Mouse (Mus musculus): Measurements from ENCODE around the gene Adgrb2. TPM values are rescaled to one million over a fixed set of nuclear protein-coding genes. Genes with fewer than 3 reads are reported as not detected.

Adgrb2 gene
- polyA plus RNA-seq (2014; fragmentation: Nextera tagmentation; extraction: Ambion mirVana) = 1.1 and 1.3 TPM in 2 replicates

- DNase-seq (ENCODE audit: low spot score) = no peak
- Histone ChIP-seq H3K27ac (ENCODE audit: low read depth, low read length) (no peak within 1 kb of the TSS), H3K4me3 (ENCODE audit: low read depth, low read length) (peak within 1 kb of the TSS; percentile 51), H3K9me3 (ENCODE audit: control insufficient read depth, low read length) (no peaks in the 10 kb centered on the region), H3K4me2 (peak within 1 kb of the TSS; percentile 79), H3K36me3 (ENCODE audit: control insufficient read depth, insufficient read depth, low read length) (no peaks in the 10 kb centered on the region), H3K9ac (ENCODE audit: low read depth, low read length) (no peak within 1 kb of the TSS), H3K27me3 (replicated peaks; ENCODE audit: control insufficient read depth, insufficient read depth, low read length) (peaks cover 95% of the 10 kb centered on the region), H3K4me1 (replicated peaks; ENCODE audit: control insufficient read depth, insufficient read depth, low read length) (peaks cover 3% of the 10 kb centered on the region)
- WGBS = 1% methylated on average over 51 of the region's 77 CpGs
- no peak for ATAC-seq (replicated peaks; ENCODE audit: low FRiP score)
Observed at GRCm38 (mm10) chr4:129984421-129985061, at the start of gene Adgrb2. TSS of gene Adgrb2 (plus strand) at chr4:129984870.

- no peak overlapping the region for H3K4me3 ChIP-seq (ENCODE audit: low read depth, low read length)
- no peaks in the 10 kb centered on the region for H3K4me1 ChIP-seq (replicated peaks; ENCODE audit: control insufficient read depth, insufficient read depth, low read length)
Observed at GRCm38 (mm10) chr4:129951359-129951821, 33.3 kb upstream of the Adgrb2 start.

GRCm38 (mm10) chr4:129952241-129952810 lies 32.3 kb upstream of the Adgrb2 start:
- H3K27me3 ChIP-seq (replicated peaks; ENCODE audit: control insufficient read depth, insufficient read depth, low read length) = 0 out of 2 replicates have a peak, but pooled peaks cover 4% of the 10 kb centered on the region
- H3K36me3 ChIP-seq (ENCODE audit: control insufficient read depth, insufficient read depth, low read length) = no peaks in the 10 kb centered on the region
- H3K9ac ChIP-seq (ENCODE audit: low read depth, low read length) = no peak overlapping the region
- H3K9me3 ChIP-seq (ENCODE audit: control insufficient read depth, low read length) = no peaks in the 10 kb centered on the region
- 46% methylated on average over 5 of the region's 5 CpGs for WGBS
- no peak for DNase-seq (ENCODE audit: low spot score)
- H3K27ac ChIP-seq (ENCODE audit: low read depth, low read length) = no peak overlapping the region
- H3K4me2 ChIP-seq = no peak overlapping the region
- H3K4me3 ChIP-seq (ENCODE audit: low read depth, low read length) = no peak overlapping the region
- no peak for ATAC-seq (replicated peaks; ENCODE audit: low FRiP score)
- no peaks in the 10 kb centered on the region for H3K4me1 ChIP-seq (replicated peaks; ENCODE audit: control insufficient read depth, insufficient read depth, low read length)

More at GRCm38 (mm10) chr4:129951359-129951821, 33.3 kb upstream of the Adgrb2 start:
- Histone ChIP-seq H3K9ac (ENCODE audit: low read depth, low read length) (no peak overlapping the region), H3K27ac (ENCODE audit: low read depth, low read length) (no peak overlapping the region), H3K9me3 (ENCODE audit: control insufficient read depth, low read length) (no peaks in the 10 kb centered on the region), H3K27me3 (replicated peaks; ENCODE audit: control insufficient read depth, insufficient read depth, low read length) (0 out of 2 replicates have a peak, but pooled peaks cover 4% of the 10 kb centered on the region), H3K4me2 (no peak overlapping the region), H3K36me3 (ENCODE audit: control insufficient read depth, insufficient read depth, low read length) (no peaks in the 10 kb centered on the region)
- DNase-seq (ENCODE audit: low spot score) (no peak), ATAC-seq (replicated peaks; ENCODE audit: low FRiP score) (no peak)
- 69% methylated on average over 6 of the region's 6 CpGs for WGBS

- no peak overlapping the region for H3K4me3 ChIP-seq (ENCODE audit: low read depth, low read length)
- H3K27ac ChIP-seq (ENCODE audit: low read depth, low read length) = no peak overlapping the region
- DNase-seq (ENCODE audit: low spot score) = no peak
- no peak for ATAC-seq (replicated peaks; ENCODE audit: low FRiP score)
- 0 out of 2 replicates have a peak, but pooled peaks cover 2% of the 10 kb centered on the region for H3K27me3 ChIP-seq (replicated peaks; ENCODE audit: control insufficient read depth, insufficient read depth, low read length)
- no peaks in the 10 kb centered on the region for H3K36me3 ChIP-seq (ENCODE audit: control insufficient read depth, insufficient read depth, low read length)
- no peak overlapping the region for H3K4me2 ChIP-seq
- WGBS = 63% methylated on average over 2 of the region's 2 CpGs
- H3K9me3 ChIP-seq (ENCODE audit: control insufficient read depth, low read length) = no peaks in the 10 kb centered on the region
- no peaks in the 10 kb centered on the region for H3K4me1 ChIP-seq (replicated peaks; ENCODE audit: control insufficient read depth, insufficient read depth, low read length)
- no peak overlapping the region for H3K9ac ChIP-seq (ENCODE audit: low read depth, low read length)
Observed at GRCm38 (mm10) chr4:129954527-129954926, 30.1 kb upstream of the Adgrb2 start.

- Histone ChIP-seq H3K4me3 (ENCODE audit: low read depth, low read length) (peak overlapping the region; percentile 37), H3K9ac (ENCODE audit: low read depth, low read length) (no peak overlapping the region), H3K4me2 (peak overlapping the region; percentile 84), H3K4me1 (replicated peaks; ENCODE audit: control insufficient read depth, insufficient read depth, low read length) (peaks cover 4% of the 10 kb centered on the region; the same call in 1 of the 2 replicates), H3K27ac (ENCODE audit: low read depth, low read length) (no peak overlapping the region), H3K9me3 (ENCODE audit: control insufficient read depth, low read length) (no peaks in the 10 kb centered on the region), H3K27me3 (replicated peaks; ENCODE audit: control insufficient read depth, insufficient read depth, low read length) (peaks cover 13% of the 10 kb centered on the region), H3K36me3 (ENCODE audit: control insufficient read depth, insufficient read depth, low read length) (no peaks in the 10 kb centered on the region)
- peak; percentile 71 for DNase-seq (ENCODE audit: low spot score)
- ATAC-seq (replicated peaks; ENCODE audit: low FRiP score) = peak; percentile 58; the same call in 1 of the 2 replicates
- 1% methylated on average over 37 of the region's 37 CpGs for WGBS
Observed at GRCm38 (mm10) chr4:129960180-129960944, 24.3 kb upstream of the Adgrb2 start.

- Histone ChIP-seq H3K9me3 (ENCODE audit: control insufficient read depth, low read length) (no peaks in the 10 kb centered on the region), H3K4me2 (no peak overlapping the region), H3K27me3 (replicated peaks; ENCODE audit: control insufficient read depth, insufficient read depth, low read length) (peaks cover 39% of the 10 kb centered on the region), H3K36me3 (ENCODE audit: control insufficient read depth, insufficient read depth, low read length) (no peaks in the 10 kb centered on the region), H3K4me1 (replicated peaks; ENCODE audit: control insufficient read depth, insufficient read depth, low read length) (no peaks in the 10 kb centered on the region; the same call in 1 of the 2 replicates), H3K27ac (ENCODE audit: low read depth, low read length) (no peak overlapping the region), H3K4me3 (ENCODE audit: low read depth, low read length) (no peak overlapping the region), H3K9ac (ENCODE audit: low read depth, low read length) (no peak overlapping the region)
- DNase-seq (ENCODE audit: low spot score) = no peak
- 61% methylated on average over 11 of the region's 11 CpGs for WGBS
- no peak for ATAC-seq (replicated peaks; ENCODE audit: low FRiP score)
Observed at GRCm38 (mm10) chr4:129965294-129965693, 19.4 kb upstream of the Adgrb2 start.

GRCm38 (mm10) chr4:129966201-129966600 lies 18.5 kb upstream of the Adgrb2 start:
- DNase-seq (ENCODE audit: low spot score) (no peak), ATAC-seq (replicated peaks; ENCODE audit: low FRiP score) (no peak)
- Histone ChIP-seq H3K27ac (ENCODE audit: low read depth, low read length) (no peak overlapping the region), H3K9ac (ENCODE audit: low read depth, low read length) (no peak overlapping the region), H3K36me3 (ENCODE audit: control insufficient read depth, insufficient read depth, low read length) (no peaks in the 10 kb centered on the region), H3K4me2 (no peak overlapping the region), H3K27me3 (replicated peaks; ENCODE audit: control insufficient read depth, insufficient read depth, low read length) (peaks cover 37% of the 10 kb centered on the region), H3K4me1 (replicated peaks; ENCODE audit: control insufficient read depth, insufficient read depth, low read length) (no peaks in the 10 kb centered on the region), H3K9me3 (ENCODE audit: control insufficient read depth, low read length) (no peaks in the 10 kb centered on the region), H3K4me3 (ENCODE audit: low read depth, low read length) (no peak overlapping the region)
- WGBS = 24% methylated on average over 10 of the region's 10 CpGs

GRCm38 (mm10) chr4:129967024-129968014 lies 17.4 kb upstream of the Adgrb2 start:
- Histone ChIP-seq H3K27me3 (replicated peaks; ENCODE audit: control insufficient read depth, insufficient read depth, low read length) (peaks cover 33% of the 10 kb centered on the region), H3K9ac (ENCODE audit: low read depth, low read length) (no peak overlapping the region), H3K36me3 (ENCODE audit: control insufficient read depth, insufficient read depth, low read length) (no peaks in the 10 kb centered on the region), H3K4me1 (replicated peaks; ENCODE audit: control insufficient read depth, insufficient read depth, low read length) (no peaks in the 10 kb centered on the region), H3K4me3 (ENCODE audit: low read depth, low read length) (no peak overlapping the region), H3K27ac (ENCODE audit: low read depth, low read length) (no peak overlapping the region), H3K4me2 (no peak overlapping the region), H3K9me3 (ENCODE audit: control insufficient read depth, low read length) (no peaks in the 10 kb centered on the region)
- ATAC-seq (replicated peaks; ENCODE audit: low FRiP score) (no peak), DNase-seq (ENCODE audit: low spot score) (no peak)
- 52% methylated on average over 13 of the region's 13 CpGs for WGBS
